Mouse (Mus musculus): ENCODE data around the gene Rab6a. TPM values are rescaled to one million over a fixed set of nuclear protein-coding genes. Genes with fewer than 3 reads are reported as not detected.

Gene Rab6a
- polyA plus RNA-seq (2012): 22.5 and 28.2 TPM in 2 replicates

- no peak for TF ChIP-seq GATA1 (IDR thresholded peaks at IDR 0.05; ENCODE audit: low read length)
Observed at GRCm38 (mm10) chr7:100607214-100608129, at the start of gene Rab6a. TSS of gene Rab6a (plus strand) at chr7:100607410.

GRCm38 (mm10) chr7:100559331-100559730, 47.9 kb upstream of the Rab6a start:
- no peak for TF ChIP-seq GATA1 (IDR thresholded peaks at IDR 0.05; ENCODE audit: low read length)

GRCm38 (mm10) chr7:100561861-100562587, 45.2 kb upstream of the Rab6a start:
- no peak for TF ChIP-seq GATA1 (IDR thresholded peaks at IDR 0.05; ENCODE audit: low read length)

GRCm38 (mm10) chr7:100569907-100570306, 37.3 kb upstream of the Rab6a start:
- TF ChIP-seq GATA1 (IDR thresholded peaks at IDR 0.05; ENCODE audit: low read length): no peak

- TF ChIP-seq GATA1 (IDR thresholded peaks at IDR 0.05; ENCODE audit: low read length): no peak
Observed at GRCm38 (mm10) chr7:100570930-100571715, 36.1 kb upstream of the Rab6a start.

- TF ChIP-seq GATA1 (IDR thresholded peaks at IDR 0.05; ENCODE audit: low read length): no peak
Observed at GRCm38 (mm10) chr7:100572061-100572460, 35.1 kb upstream of the Rab6a start.

- no peak for TF ChIP-seq GATA1 (IDR thresholded peaks at IDR 0.05; ENCODE audit: low read length)
Observed at GRCm38 (mm10) chr7:100572704-100573103, 34.5 kb upstream of the Rab6a start.

GRCm38 (mm10) chr7:100578794-100579193, 28.4 kb upstream of the Rab6a start:
- no peak for TF ChIP-seq GATA1 (IDR thresholded peaks at IDR 0.05; ENCODE audit: low read length)

GRCm38 (mm10) chr7:100582235-100582634, 25.0 kb upstream of the Rab6a start:
- TF ChIP-seq GATA1 (IDR thresholded peaks at IDR 0.05; ENCODE audit: low read length): no peak

GRCm38 (mm10) chr7:100582727-100583236, 24.4 kb upstream of the Rab6a start:
- TF ChIP-seq GATA1 (IDR thresholded peaks at IDR 0.05; ENCODE audit: low read length): no peak

GRCm38 (mm10) chr7:100589816-100590215, 17.4 kb upstream of the Rab6a start:
- no peak for TF ChIP-seq GATA1 (IDR thresholded peaks at IDR 0.05; ENCODE audit: low read length)

- no peak for TF ChIP-seq GATA1 (IDR thresholded peaks at IDR 0.05; ENCODE audit: low read length)
Observed at GRCm38 (mm10) chr7:100590504-100590844, 16.7 kb upstream of the Rab6a start.

GRCm38 (mm10) chr7:100590845-100591521, 16.2 kb upstream of the Rab6a start:
- no peak for TF ChIP-seq GATA1 (IDR thresholded peaks at IDR 0.05; ENCODE audit: low read length)

- TF ChIP-seq GATA1 (IDR thresholded peaks at IDR 0.05; ENCODE audit: low read length): no peak
Observed at GRCm38 (mm10) chr7:100591522-100591852, 15.7 kb upstream of the Rab6a start.

- no peak for TF ChIP-seq GATA1 (IDR thresholded peaks at IDR 0.05; ENCODE audit: low read length)
Observed at GRCm38 (mm10) chr7:100593349-100593748, 13.9 kb upstream of the Rab6a start.
